Mouse (Mus musculus) limb, embryonic 12.5 days (tissue): ENCODE results near the gene Pde6d. TPM values are rescaled to one million over a fixed set of nuclear protein-coding genes. Genes with fewer than 3 reads are reported as not detected.

Experiments used
- ATAC-seq: fragments of 200-750 bp; cut with Nextera tagmentation; 2 replicates; pipeline ENCODE4 v1.8.0; 2017; ENCODE audit warnings: low read depth, moderate TSS enrichment; ENCODE audit not compliant: insufficient number of reproducible peaks, insufficient read depth, low FRiP score, low TSS enrichment
- H3K27ac ChIP-seq: fragments of 300-500 bp; sonication (generic); 2 replicates; pipeline ENCODE4 v1.5.1; 2016; ENCODE audit warnings: mild to moderate bottlenecking, moderate library complexity
- H3K27me3 ChIP-seq: fragments of 300-500 bp; sonication (generic); 2 replicates; pipeline ENCODE4 v1.6.1; 2016; ENCODE audit warnings: mild to moderate bottlenecking, moderate library complexity
- H3K36me3 ChIP-seq: fragments of 300-500 bp; sonication (generic); 2 replicates; pipeline ENCODE4 v1.6.1; 2016; ENCODE audit warnings: mild to moderate bottlenecking, moderate library complexity
- H3K4me1 ChIP-seq: fragments of 300-500 bp; sonication (generic); replicated peaks from 2 replicates; pipeline ENCODE4 v1.6.1; 2016
- H3K4me2 ChIP-seq: fragments of 300-500 bp; sonication (generic); 2 replicates; pipeline ENCODE4 v1.6.1; 2016; ENCODE audit warnings: mild to moderate bottlenecking, moderate library complexity
- H3K4me3 ChIP-seq: fragments of 300-500 bp; sonication (generic); replicated peaks from 2 replicates; pipeline ENCODE4 v1.5.1; 2016; ENCODE audit warnings: mild to moderate bottlenecking
- H3K9ac ChIP-seq: fragments of 300-500 bp; sonication (generic); replicated peaks from 2 replicates; pipeline ENCODE4 v1.6.1; 2016; ENCODE audit warnings: mild to moderate bottlenecking, moderate library complexity
- H3K9me3 ChIP-seq: fragments of 300-500 bp; sonication (generic); 2 replicates; pipeline ENCODE4 v1.6.1; 2016; ENCODE audit warnings: mild to moderate bottlenecking, moderate library complexity
- WGBS: fragments of 180-500 bp; shearing (Covaris S2); methylation state at CpG from one replicate; pipeline ENCODE4 v1.1.7; 2016; 5-methylcytosine and 5-hydroxymethylcytosine counted together
- polyA plus RNA-seq: library from polyadenylated mRNA; unstranded; fragments of >200 nt; fragmentation: Nextera tagmentation; extraction: Ambion mirVana; gene quantifications from 2 replicates; pipeline ENCODE4 v1.2.1, GENCODE M21; 2016

Pde6d gene
- polyA plus RNA-seq, 1 experiment from 2014 or later, result 90.7 TPM

GRCm38 (mm10) chr1:86510676-86511441 lies 71.6 kb downstream of the Pde6d start:
- Histone ChIP-seq H3K4me2 (no peak overlapping the region), H3K4me3 (no peak overlapping the region), H3K27ac (0 out of 2 replicates have a peak overlapping the region, but pooled peaks have one; percentile 29), H3K36me3 (no peaks in the 10 kb centered on the region), H3K9ac (no peak overlapping the region), H3K9me3 (no peaks in the 10 kb centered on the region), H3K27me3 (no peaks in the 10 kb centered on the region), H3K4me1 (peaks cover 18% of the 10 kb centered on the region)
- ATAC-seq, result no peak
- 68% methylated on average over 9 of the region's 9 CpGs for WGBS

- H3K9me3 ChIP-seq, result no peaks in the 10 kb centered on the region
- ATAC-seq, result no peak
- H3K4me2 ChIP-seq, result no peak overlapping the region
- no peak overlapping the region for H3K4me3 ChIP-seq
- peaks cover 22% of the 10 kb centered on the region for H3K4me1 ChIP-seq
- 94% methylated on average over 1 of the region's 1 CpGs for WGBS
- H3K9ac ChIP-seq, result no peak overlapping the region
- no peak overlapping the region for H3K27ac ChIP-seq
- H3K36me3 ChIP-seq, result no peaks in the 10 kb centered on the region
- H3K27me3 ChIP-seq, result no peaks in the 10 kb centered on the region
Observed at GRCm38 (mm10) chr1:86510266-86510665, 72.2 kb downstream of the Pde6d start.

- no peak overlapping the region for H3K9ac ChIP-seq
Observed at GRCm38 (mm10) chr1:86509410-86509809, 73.0 kb downstream of the Pde6d start.

DNA sequence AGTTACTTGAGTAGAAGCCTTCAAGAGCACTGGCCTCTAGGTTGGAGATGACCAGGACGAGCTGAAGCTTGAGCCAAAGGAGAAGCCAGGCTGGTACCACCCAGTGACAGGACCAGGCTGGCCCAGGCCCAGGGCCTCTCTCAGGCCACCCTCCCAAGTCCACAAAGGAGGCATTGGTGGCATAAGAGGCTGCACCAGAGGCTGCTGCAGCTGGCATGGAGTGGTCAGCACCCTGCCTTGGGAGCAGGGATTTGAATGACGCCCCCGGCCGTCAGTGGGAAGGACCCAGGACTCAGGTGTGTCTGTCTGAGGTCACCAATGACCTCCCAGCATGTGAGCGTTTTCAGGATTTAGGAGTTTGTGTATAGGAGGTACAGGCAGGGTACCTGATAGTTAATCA lies 74.6 kb downstream of the Pde6d start:
- H3K4me2 ChIP-seq, result no peak overlapping the region
- H3K27me3 ChIP-seq, result no peaks in the 10 kb centered on the region
- 82% methylated on average over 5 of the region's 5 CpGs for WGBS
- no peak overlapping the region for H3K27ac ChIP-seq
- H3K36me3 ChIP-seq, result no peaks in the 10 kb centered on the region
- no peak for ATAC-seq
- H3K4me1 ChIP-seq, result peaks cover 39% of the 10 kb centered on the region
- no peaks in the 10 kb centered on the region for H3K9me3 ChIP-seq
- no peak overlapping the region for H3K4me3 ChIP-seq
- no peak overlapping the region for H3K9ac ChIP-seq

More at GRCm38 (mm10) chr1:86509410-86509809, 73.0 kb downstream of the Pde6d start:
- Histone ChIP-seq H3K4me1 (peaks cover 29% of the 10 kb centered on the region), H3K36me3 (no peaks in the 10 kb centered on the region), H3K27me3 (no peaks in the 10 kb centered on the region), H3K27ac (peak overlapping the region; percentile 75), H3K4me2 (no peak overlapping the region), H3K4me3 (no peak overlapping the region), H3K9me3 (no peaks in the 10 kb centered on the region)
- WGBS, result 11% methylated on average over 7 of the region's 7 CpGs
- peak; percentile 58 for ATAC-seq

- no peaks in the 10 kb centered on the region for H3K27me3 ChIP-seq
- H3K9ac ChIP-seq, result no peak overlapping the region
- 89% methylated on average over 5 of the region's 5 CpGs for WGBS
- H3K36me3 ChIP-seq, result no peaks in the 10 kb centered on the region
- no peaks in the 10 kb centered on the region for H3K9me3 ChIP-seq
- peak overlapping the region; percentile 26 for H3K27ac ChIP-seq
- peaks cover 44% of the 10 kb centered on the region for H3K4me1 ChIP-seq
- no peak overlapping the region for H3K4me2 ChIP-seq
- H3K4me3 ChIP-seq, result no peak overlapping the region
- ATAC-seq, result no peak
Observed at GRCm38 (mm10) chr1:86506420-86506819, 76.0 kb downstream of the Pde6d start.

GRCm38 (mm10) chr1:86505461-86505860 lies 77.0 kb downstream of the Pde6d start:
- Histone ChIP-seq H3K27ac (peak overlapping the region; percentile 99), H3K4me3 (0 out of 2 replicates have a peak overlapping the region, but pooled peaks have one; percentile 35), H3K36me3 (no peaks in the 10 kb centered on the region), H3K4me1 (peaks cover 45% of the 10 kb centered on the region), H3K9me3 (no peaks in the 10 kb centered on the region), H3K27me3 (no peaks in the 10 kb centered on the region), H3K4me2 (peak overlapping the region; percentile 62), H3K9ac (peak overlapping the region; percentile 63; the same call in 1 of the 2 replicates)
- no peak for ATAC-seq
- 61% methylated on average over 1 of the region's 1 CpGs for WGBS

DNA sequence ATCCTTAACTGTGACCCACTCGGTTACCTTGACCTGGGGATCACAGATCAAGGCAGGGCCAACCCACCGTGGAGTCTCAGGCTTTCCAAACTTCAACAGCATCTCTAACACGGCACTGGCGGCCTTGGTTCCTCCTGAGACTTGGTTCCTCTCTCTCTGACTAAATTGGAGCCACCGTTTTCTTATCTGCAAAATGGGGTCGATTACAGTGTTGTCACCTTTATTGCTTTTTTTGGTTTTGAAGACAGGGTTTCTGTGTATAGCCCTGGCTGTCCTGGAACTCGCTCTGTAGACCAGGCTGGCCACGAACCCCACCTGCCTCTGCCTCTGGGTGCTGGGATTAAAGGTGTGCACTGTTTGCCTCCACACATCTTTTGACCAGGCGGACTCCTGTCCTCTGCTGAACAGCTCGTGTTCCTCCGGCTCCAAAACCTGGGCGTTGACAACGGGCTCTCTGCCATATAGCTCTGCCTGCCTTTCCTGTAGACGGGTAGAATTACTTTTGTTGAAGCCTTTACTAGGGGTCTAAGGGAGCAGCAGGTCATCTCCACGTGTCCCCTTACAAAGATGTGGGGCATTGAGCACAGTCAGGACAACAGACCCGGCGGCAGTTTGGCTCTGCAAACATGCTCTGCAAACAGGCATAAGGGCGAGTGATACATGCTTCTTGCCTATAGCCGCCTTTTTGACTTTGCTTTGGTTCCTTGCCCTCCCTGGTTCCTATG lies 77.6 kb downstream of the Pde6d start:
- Histone ChIP-seq H3K4me1 (peaks cover 49% of the 10 kb centered on the region), H3K4me2 (peak overlapping the region; percentile 62), H3K27me3 (no peaks in the 10 kb centered on the region), H3K9ac (peak overlapping the region; percentile 63), H3K27ac (peak overlapping the region; percentile 99), H3K9me3 (no peaks in the 10 kb centered on the region), H3K36me3 (no peaks in the 10 kb centered on the region), H3K4me3 (peak overlapping the region; percentile 35)
- 17% methylated on average over 19 of the region's 19 CpGs for WGBS
- no peak for ATAC-seq

DNA sequence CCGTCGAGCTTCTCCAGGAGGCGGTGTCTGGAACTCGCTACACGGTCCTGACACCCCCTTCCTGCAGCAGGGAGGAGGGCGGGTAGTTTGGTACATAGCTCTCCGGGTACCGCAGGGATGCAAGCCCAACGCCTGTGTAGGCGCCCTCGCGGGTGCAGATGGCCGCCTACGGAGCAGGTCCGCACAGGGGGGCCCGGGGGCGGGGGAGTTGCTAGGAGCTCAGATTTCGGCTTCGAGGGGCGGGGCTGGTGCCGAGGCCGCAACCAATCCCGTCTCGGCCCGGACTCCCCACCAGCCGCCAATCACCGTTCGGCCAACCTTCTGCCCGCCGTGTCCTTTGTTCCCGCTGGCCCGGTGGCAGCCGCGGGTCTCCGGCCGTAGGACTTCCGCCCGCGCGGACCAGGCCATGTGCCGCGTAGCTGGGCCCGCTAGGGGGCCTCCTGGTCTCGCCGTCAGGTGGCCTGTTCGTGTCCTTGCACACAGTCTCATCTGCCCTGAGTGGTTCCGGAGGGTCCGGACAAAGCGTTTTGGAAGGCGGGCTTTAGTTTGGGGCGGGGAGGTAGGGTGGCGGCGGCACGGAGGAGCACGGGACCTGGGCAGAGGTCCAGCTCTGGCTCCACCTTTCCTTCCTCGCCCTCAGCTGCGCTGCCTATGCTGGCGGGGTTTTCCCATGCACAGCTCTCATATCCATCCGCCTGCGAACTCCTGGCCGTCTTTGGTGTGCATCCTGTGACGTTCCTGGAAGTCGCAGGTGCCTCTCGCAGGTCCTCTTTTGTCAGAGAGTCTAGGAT lies 78.3 kb downstream of the Pde6d start:
- Histone ChIP-seq H3K36me3 (no peaks in the 10 kb centered on the region), H3K4me3 (peak overlapping the region; percentile 35), H3K9ac (peak overlapping the region; percentile 63), H3K9me3 (no peaks in the 10 kb centered on the region), H3K27ac (peak overlapping the region; percentile 99), H3K27me3 (no peaks in the 10 kb centered on the region), H3K4me1 (peaks cover 42% of the 10 kb centered on the region), H3K4me2 (peak overlapping the region; percentile 62)
- peak; percentile 85 for ATAC-seq
- under 1% methylated on average over 64 of the region's 64 CpGs for WGBS

DNA sequence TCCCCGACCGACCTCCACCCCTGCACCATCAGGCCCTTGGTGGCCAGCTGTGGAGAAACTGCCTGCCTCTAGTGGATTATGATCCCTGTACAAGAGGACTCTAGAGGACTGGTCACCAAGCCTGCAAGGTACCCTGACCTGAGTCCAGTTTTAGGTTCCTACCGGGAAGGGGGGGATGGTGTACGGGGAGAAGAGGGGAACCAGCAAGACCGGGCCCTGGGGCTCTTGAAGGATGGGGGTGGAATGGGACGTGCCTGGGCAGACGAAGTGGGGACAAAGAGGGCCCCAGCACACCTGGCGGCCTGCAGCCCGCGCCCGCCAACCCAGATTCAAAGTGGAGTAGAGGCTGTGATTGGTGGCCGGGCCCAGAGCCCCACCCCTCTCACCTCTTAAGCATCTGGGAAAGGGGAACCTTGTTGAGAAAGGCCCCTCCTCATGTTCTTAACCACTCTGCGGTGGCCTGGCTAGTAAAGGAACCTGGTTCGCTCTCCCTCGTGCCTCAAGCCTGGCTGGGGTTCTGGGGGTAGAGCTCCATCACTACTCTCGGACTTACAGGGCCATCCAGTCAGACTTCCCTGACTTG lies 79.2 kb downstream of the Pde6d start:
- peak overlapping the region; percentile 99 for H3K27ac ChIP-seq
- no peaks in the 10 kb centered on the region for H3K36me3 ChIP-seq
- H3K4me1 ChIP-seq, result peaks cover 46% of the 10 kb centered on the region
- peak; percentile 50 for ATAC-seq
- no peaks in the 10 kb centered on the region for H3K9me3 ChIP-seq
- no peaks in the 10 kb centered on the region for H3K27me3 ChIP-seq
- 3% methylated on average over 16 of the region's 16 CpGs for WGBS
- H3K4me2 ChIP-seq, result peak overlapping the region; percentile 62
- H3K9ac ChIP-seq, result peak overlapping the region; percentile 63
- H3K4me3 ChIP-seq, result peak overlapping the region; percentile 35

- Histone ChIP-seq H3K4me3 (0 out of 2 replicates have a peak overlapping the region, but pooled peaks have one; percentile 2), H3K27me3 (no peaks in the 10 kb centered on the region), H3K9ac (peak overlapping the region; percentile 63; the same call in 1 of the 2 replicates), H3K4me2 (peak overlapping the region; percentile 62), H3K36me3 (no peaks in the 10 kb centered on the region), H3K4me1 (peaks cover 46% of the 10 kb centered on the region), H3K27ac (peak overlapping the region; percentile 99), H3K9me3 (no peaks in the 10 kb centered on the region)
- ATAC-seq, result no peak
- 21% methylated on average over 11 of the region's 17 CpGs for WGBS
Observed at GRCm38 (mm10) chr1:86502221-86503048, 80.0 kb downstream of the Pde6d start.
